Mouse (Mus musculus): ENCODE results near the gene Gsk3a.
A peak's percentile ranks its signal among the peaks of the same experiment; 100 is the strongest.
"Not testable (repeated sequence)": the region's sequence is repeated elsewhere in the genome, so short reads cannot be mapped to it uniquely, and the experiment has no call there.

The Gsk3a gene

GRCm38 (mm10) chr7:25273259-25274241 lies 35.9 kb upstream of the Gsk3a start:
- DNase-seq (ENCODE audit: low read depth, low spot score) = no peak

DNA sequence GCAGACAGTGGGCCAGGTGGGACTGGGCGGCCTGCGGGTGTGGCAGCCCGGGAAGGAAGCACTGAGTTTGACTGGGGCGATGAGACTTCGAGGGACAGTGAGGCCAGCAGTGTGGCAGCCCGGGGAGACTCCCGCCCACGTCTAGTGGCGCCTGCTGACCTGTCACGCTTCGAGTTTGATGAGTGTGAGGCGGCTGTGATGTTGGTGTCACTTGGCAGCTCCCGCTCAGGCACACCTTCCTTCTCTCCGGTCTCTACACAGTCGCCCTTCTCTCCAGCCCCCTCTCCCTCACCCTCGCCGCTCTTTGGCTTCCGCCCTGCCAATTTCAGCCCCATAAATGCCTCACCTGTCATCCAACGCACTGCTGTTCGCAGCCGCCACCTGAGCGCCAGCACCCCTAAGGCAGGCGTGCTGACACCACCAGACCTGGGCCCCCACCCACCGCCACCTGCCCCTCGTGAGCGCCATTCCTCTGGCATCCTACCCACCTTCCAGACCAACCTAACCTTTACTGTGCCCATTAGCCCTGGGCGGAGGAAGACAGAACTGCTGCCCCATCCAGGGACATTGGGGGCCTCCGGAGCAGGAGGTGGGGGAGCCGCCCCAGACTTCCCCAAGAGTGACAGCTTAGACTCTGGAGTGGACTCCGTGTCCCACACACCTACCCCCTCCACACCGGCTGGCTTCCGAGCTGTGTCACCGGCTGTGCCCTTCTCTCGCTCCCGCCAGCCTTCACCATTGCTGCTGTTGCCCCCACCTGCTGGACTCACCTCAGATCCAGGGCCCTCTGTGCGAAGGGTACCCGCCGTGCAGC lies 35.0 kb upstream of the Gsk3a start:
- DNase-seq (ENCODE audit: low read depth, low spot score) = no peak

GRCm38 (mm10) chr7:25271651-25272444 lies 34.2 kb upstream of the Gsk3a start:
- no peak for DNase-seq (ENCODE audit: low read depth, low spot score)

DNA sequence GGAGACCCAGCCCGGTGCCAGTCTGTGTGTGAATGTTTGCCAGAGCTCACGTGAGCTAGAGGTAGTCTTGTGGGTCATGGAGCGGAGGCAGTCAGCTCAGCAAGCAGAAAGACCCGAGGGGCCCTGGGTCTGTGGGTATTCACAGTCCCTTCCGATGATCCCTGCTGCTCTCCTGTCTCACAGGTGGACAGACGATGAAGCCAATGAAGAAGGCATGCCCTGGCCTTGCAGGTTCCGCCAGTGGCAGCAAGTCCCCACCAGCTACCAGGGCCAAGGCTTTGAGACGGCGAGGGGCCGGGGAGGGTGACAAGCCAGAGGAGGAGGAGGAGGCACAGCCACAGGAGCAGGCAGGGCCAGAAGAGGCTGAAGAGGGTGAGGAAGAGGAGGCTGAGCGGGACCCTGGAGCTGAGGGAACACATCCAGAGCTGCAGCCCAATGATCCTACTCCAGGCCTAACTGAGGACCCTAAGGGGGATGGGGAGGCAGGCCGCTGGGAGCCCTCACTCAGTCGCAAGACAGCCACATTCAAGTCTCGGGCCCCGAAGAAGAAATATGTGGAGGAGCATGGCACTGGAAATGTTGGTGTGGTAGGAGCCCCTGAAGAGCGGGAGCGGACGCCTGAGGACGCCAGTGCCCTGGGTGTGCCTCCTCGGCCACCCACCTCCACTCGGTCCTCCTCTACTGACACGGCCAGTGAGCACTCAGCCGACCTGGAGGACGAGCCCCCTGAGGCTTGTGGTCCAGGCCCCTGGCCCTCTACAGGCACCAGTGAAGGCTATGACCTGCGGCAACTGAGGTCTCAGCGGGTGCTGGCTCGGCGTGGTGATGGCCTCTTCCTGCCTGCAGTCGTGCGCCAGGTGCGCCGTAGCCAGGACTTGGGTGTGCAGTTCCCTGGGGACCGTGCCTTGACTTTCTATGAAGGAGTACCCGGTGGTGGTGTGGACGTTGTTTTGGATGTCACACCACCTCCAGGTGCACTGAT lies 33.3 kb upstream of the Gsk3a start:
- DNase-seq (ENCODE audit: low read depth, low spot score) = no peak

DNA sequence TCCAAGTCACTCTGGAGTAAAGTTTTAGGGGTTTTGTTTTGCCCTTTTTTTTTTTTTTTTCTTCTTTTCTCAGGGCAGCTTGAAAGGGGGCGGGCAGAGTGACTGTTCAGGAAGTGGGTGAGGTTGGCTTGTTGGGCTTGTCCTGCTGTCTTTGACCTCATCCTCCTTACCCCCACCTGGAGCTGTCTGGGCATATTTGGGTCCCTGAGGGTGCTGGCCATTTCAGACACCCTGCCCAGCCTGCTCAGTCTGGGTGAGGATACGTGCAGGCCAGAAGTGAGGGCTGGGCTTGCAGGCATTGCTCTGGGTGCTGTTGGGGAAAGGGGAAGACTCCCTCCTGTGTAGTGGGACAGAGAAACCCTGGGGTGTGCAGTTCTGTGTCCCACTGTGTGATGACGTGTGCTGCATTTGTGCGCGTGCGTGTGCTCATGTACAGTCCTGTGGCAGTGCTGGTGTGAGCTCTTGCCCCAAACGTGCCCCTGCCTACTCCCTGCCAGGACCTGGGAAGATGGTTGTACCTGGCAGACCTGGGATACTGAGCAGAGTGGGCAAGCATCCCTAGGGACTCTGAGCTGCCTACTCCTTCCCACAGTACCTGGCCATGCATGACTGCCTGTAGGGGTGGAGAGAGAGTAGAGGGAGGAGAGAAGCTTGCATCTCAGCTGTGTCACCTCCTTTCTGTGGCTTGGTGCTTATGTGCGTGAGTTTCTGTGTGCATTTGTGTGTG lies 32.1 kb upstream of the Gsk3a start:
- DNase-seq (ENCODE audit: low read depth, low spot score) = no peak

GRCm38 (mm10) chr7:25269029-25269428 lies 31.4 kb upstream of the Gsk3a start:
- no peak for DNase-seq (ENCODE audit: low read depth, low spot score)

GRCm38 (mm10) chr7:25268588-25268987 lies 30.9 kb upstream of the Gsk3a start:
- no peak for DNase-seq (ENCODE audit: low read depth, low spot score)

- peak; percentile 100 for DNase-seq (ENCODE audit: low read depth, low spot score)
Measured at GRCm38 (mm10) chr7:25267751-25268463, 30.3 kb upstream of the Gsk3a start.

- DNase-seq (ENCODE audit: low read depth, low spot score) = peak; percentile 99
Measured at GRCm38 (mm10) chr7:25267301-25267750, 29.7 kb upstream of the Gsk3a start, which contains the start of gene Cic. Gene Cic, plus strand, starts transcription at chr7:25267704.

DNA sequence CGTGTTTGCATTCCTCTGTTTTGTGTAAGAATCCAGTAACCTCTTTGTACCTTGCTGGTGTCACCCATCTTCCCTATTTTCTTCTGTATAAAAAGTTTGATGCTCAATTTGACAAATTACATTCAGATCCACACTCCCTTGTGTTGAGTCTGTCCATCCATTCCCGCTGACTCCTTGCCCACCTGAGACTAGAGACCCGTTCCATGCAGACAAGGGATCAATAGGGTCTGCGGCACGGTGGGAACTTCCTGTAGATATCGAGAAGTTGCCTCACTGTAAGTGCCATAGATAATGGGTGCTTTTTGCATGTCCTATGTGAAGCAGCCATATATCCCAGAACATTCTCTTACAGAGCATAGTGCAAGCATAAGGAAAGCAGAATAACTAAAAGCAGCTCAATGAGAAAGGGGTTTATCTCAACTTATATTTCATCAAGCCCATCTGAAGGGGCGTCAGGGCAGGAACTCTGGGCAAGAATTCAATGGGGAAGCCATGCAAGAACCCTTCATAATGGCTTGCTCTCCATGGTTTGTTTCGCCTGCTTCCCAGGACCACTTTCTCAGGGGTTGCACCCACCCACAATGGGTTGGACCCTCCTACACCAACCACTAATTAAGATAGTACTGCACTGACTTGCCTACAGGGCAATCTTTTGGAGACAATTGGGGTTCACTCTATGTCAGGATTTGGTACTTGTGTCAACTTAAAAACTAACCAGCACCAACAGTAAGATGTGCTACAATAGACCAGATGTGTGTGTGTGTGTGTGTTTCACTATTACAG lies 28.7 kb upstream of the Gsk3a start:
- DNase-seq (ENCODE audit: low read depth, low spot score) = no peak

DNA sequence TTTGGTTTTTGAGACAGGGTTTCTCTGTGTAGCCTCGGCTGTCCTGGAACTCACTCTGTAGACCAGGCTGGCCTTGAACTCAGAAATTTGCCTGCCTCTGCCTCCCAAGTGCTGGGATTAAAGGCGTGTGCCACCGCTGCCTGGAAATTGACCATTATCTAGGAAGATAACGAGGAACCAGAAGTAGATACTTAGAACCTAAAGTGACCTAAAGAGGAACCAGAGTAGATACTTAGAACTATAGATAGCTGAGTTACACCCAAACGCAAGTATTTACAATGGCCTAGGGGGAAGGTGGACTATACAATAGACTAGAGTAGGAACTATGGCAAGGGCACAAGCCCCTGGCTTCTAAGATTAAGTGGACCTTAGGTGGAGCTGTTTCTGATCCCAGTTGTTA lies 28.1 kb upstream of the Gsk3a start:
- DNase-seq (ENCODE audit: low read depth, low spot score) = not testable (repeated sequence)

DNA sequence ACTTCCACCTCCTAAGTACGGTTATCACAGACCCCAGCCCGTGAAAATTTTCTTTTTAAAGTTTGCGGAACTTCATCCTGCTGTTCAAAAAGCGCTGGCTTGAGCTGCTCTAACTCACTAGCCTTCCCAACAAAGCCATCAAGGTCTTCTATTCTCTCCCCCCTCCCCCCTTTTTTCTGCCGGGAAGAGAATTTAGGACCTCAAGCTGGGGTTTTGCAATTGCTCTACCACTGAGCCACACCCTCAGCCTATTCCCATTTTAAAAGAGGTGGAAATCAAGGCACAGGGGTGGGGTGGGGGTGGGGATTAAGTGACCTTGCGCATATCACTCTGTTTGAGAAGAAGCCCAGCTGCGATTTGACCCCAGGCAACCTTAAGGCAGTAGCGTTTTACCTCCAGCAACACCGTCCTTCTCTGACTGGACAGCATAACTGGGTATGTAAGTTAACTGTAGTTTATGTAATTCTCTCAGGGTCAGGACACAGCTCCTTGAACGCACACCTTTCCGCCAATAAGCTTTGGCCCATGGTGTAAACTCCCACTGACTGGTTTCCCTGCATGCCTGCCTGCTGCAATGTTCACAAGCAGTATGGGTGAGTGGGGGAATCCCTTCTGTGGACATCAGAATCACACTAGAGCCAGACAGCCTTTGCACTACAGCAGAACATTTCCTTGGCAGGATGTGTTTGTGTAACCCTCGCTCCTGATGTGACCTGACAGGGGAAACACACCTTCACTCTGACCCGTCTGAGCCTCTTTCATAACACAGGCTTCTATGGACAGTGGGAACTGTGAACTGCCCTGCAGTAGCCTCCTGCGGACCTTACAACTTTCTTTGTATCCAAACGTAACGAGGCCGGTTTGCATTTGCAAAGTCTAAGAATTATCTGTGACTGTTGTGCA lies 26.6 kb upstream of the Gsk3a start:
- DNase-seq (ENCODE audit: low read depth, low spot score) = no peak

DNA sequence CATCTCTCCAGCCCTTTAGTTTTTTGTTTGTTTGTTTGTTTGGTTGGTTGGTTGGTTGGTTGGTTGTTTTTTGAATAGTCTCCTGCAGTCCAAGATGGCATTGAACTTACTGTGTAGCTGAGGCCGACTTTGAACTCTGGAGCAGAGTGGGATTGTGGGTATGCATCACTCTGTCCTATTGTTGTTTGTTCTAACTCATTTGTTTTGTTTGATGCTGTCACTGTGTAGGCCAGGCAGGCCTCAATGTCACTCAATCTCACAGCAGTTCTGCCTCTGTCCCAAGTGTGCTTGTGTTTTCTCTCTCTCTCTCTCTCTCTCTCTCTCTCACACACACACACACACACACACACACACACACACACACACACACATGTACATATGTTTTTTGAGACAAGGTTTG lies 24.2 kb upstream of the Gsk3a start:
- no peak for DNase-seq (ENCODE audit: low read depth, low spot score)

- no peak for DNase-seq (ENCODE audit: low read depth, low spot score)
Measured at GRCm38 (mm10) chr7:25251822-25252221, 14.2 kb upstream of the Gsk3a start.

- no peak for DNase-seq (ENCODE audit: low read depth, low spot score)
Measured at GRCm38 (mm10) chr7:25251071-25251791, 13.6 kb upstream of the Gsk3a start.
